ENCODE assay signal across 9 mouse cellular contexts in genomic region chr8:71654600-71654999, GRCm38 (mm10). TPM values are rescaled to one million over a fixed set of nuclear protein-coding genes. Genes with fewer than 3 reads are reported as not detected.
DNase-seq lines count a peak whose midpoint lies in the region; ATAC-seq lines count a peak whose summit lies in the region.
"Had no signal": no experiment of that assay in that cellular context is flagged by ENCODE, and none has a peak within 500 bp of the region (broad histone marks: within the 10 kb centered on the region; RNA-seq: fewer than 3 reads in every experiment).

No protein-coding gene starts in this region.

- H3K27me3 ChIP-seq in hindbrain, embryonic 10.5 days (ENCODE audit: insufficient read depth, poor library complexity, severe bottlenecking), result peaks cover 88% of the 10 kb centered on the region
- peaks cover 99% of the 10 kb centered on the region for H3K27me3 ChIP-seq in liver, embryonic 12.5 days (replicated peaks)

- H3K36me3 ChIP-seq in hindbrain, embryonic 10.5 days, result peaks cover 4% of the 10 kb centered on the region; the same call in 1 of the 2 replicates
- H3K36me3 ChIP-seq in liver, embryonic 12.5 days, result no peaks in the 10 kb centered on the region

- H3K9me3 ChIP-seq in hindbrain, embryonic 10.5 days, result no peaks in the 10 kb centered on the region
- H3K9me3 ChIP-seq in liver, embryonic 12.5 days (replicated peaks), result no peaks in the 10 kb centered on the region

- DNase-seq in adrenal gland, postnatal 25 days, result peak; percentile 49
- no peak for DNase-seq in adrenal gland, postnatal 4 days (ENCODE audit: low spot score in 2 of 2)
- peak; percentile 82 for DNase-seq in R1 (ENCODE audit: low read depth, low spot score)
- no peak for DNase-seq in hindbrain, embryonic 10.5 days (ENCODE audit: low spot score)
- DNase-seq in right cerebral cortex, adult 2 months (ENCODE audit: low spot score in 2 of 2), result no peak
- DNase-seq in urinary bladder, postnatal 4 days (ENCODE audit: low spot score in 2 of 2), result no peak

- ATAC-seq in liver, embryonic 12.5 days, result peak; percentile 63
- ATAC-seq in neutrophil, adult 5-6 weeks (ENCODE audit: extremely low read depth, insufficient number of reproducible peaks, low FRiP score, poor library complexity, severe bottlenecking), result 0 out of 2 replicates have a peak, but pooled peaks have one; percentile 2

- WGBS in hindbrain, embryonic 10.5 days, result 2% methylated on average over 24 of the region's 24 CpGs
- 4% methylated on average over 24 of the region's 24 CpGs for WGBS in liver, embryonic 12.5 days (ENCODE audit: insufficient replicate concordance)

- H3K27ac ChIP-seq in hindbrain, embryonic 10.5 days, result no peak overlapping the region
- H3K27ac ChIP-seq in liver, embryonic 12.5 days, result no peak overlapping the region

- peak overlapping the region; percentile 38 for H3K4me3 ChIP-seq in hindbrain, embryonic 10.5 days
- H3K4me3 ChIP-seq in liver, embryonic 12.5 days, result no peak overlapping the region
- H3K4me3 ChIP-seq: erythroblast, embryonic 14.5 days had no signal

- H3K9ac ChIP-seq in liver, embryonic 12.5 days, result no peak overlapping the region

- H3K4me2 ChIP-seq in liver, embryonic 12.5 days, result peak overlapping the region; percentile 49

- H3K4me1 ChIP-seq in hindbrain, embryonic 10.5 days (replicated peaks), result peaks cover 13% of the 10 kb centered on the region
- peaks cover 23% of the 10 kb centered on the region for H3K4me1 ChIP-seq in liver, embryonic 12.5 days

RNA-seq across cellular contexts. Expression of gene Unc13a, which starts 17.0 kb away (rescaled TPM):
- 8.3 and 8.4 TPM in 2 replicates for total RNA-seq in adrenal gland, postnatal 25 days (2021)
- total RNA-seq in adrenal gland, postnatal 4 days (2021), result 10 to 100 TPM; 11.7 to 12.9 TPM
- 4.4 and 8.4 TPM in 2 replicates for polyA plus RNA-seq in hindbrain, embryonic 10.5 days (2016; fragmentation: Nextera tagmentation; extraction: Ambion mirVana)
- 0.22 and 0.31 TPM in 2 replicates for polyA plus RNA-seq in liver, embryonic 12.5 days (2016; fragmentation: Nextera tagmentation; extraction: Ambion mirVana)
- total RNA-seq in neutrophil, adult 5-6 weeks (2017), result 0.12 TPM in 2 replicates

RNA-seq across cellular contexts. Expression of gene Jak3, which starts 21.5 kb away (rescaled TPM):
- total RNA-seq in adrenal gland, postnatal 25 days (2021), result 11.7 and 14.3 TPM in 2 replicates
- 10 to 100 TPM; 17.7 to 19.3 TPM for total RNA-seq in adrenal gland, postnatal 4 days (2021)
- polyA plus RNA-seq in hindbrain, embryonic 10.5 days (2016; fragmentation: Nextera tagmentation; extraction: Ambion mirVana), result 3.2 and 3.6 TPM in 2 replicates
- polyA plus RNA-seq in liver, embryonic 12.5 days (2016; fragmentation: Nextera tagmentation; extraction: Ambion mirVana), result 9.2 and 10.4 TPM in 2 replicates
- 19.0 and 25.7 TPM in 2 replicates for total RNA-seq in neutrophil, adult 5-6 weeks (2017)

RNA-seq across cellular contexts. Expression of gene Insl3, which starts 34.4 kb away (rescaled TPM):
- 6.1 and 7.8 TPM in 2 replicates for total RNA-seq in adrenal gland, postnatal 25 days (2021)
- 1 to 10 TPM; 6.8 to 8.5 TPM for total RNA-seq in adrenal gland, postnatal 4 days (2021)
- polyA plus RNA-seq in hindbrain, embryonic 10.5 days (2016; fragmentation: Nextera tagmentation; extraction: Ambion mirVana), result 0.37 and 0.58 TPM in 2 replicates
- 1.5 and 2.1 TPM in 2 replicates for polyA plus RNA-seq in liver, embryonic 12.5 days (2016; fragmentation: Nextera tagmentation; extraction: Ambion mirVana)
- 4.5 and 10.0 TPM in 2 replicates for total RNA-seq in neutrophil, adult 5-6 weeks (2017)

RNA-seq across cellular contexts. Expression of gene Colgalt1, which starts 43.8 kb away (rescaled TPM):
- total RNA-seq in adrenal gland, postnatal 25 days (2021), result 64.6 and 66.2 TPM in 2 replicates
- 10 to 100 TPM; 74.6 to 78.2 TPM for total RNA-seq in adrenal gland, postnatal 4 days (2021)
- polyA plus RNA-seq in hindbrain, embryonic 10.5 days (2016; fragmentation: Nextera tagmentation; extraction: Ambion mirVana), result 55.3 and 58.5 TPM in 2 replicates
- polyA plus RNA-seq in liver, embryonic 12.5 days (2016; fragmentation: Nextera tagmentation; extraction: Ambion mirVana), result 29.0 and 30.1 TPM in 2 replicates
- total RNA-seq in neutrophil, adult 5-6 weeks (2017), result 92.2 and 92.5 TPM in 2 replicates

RNA-seq across cellular contexts. Expression of gene B3gnt3, which starts 47.0 kb away (rescaled TPM):
- total RNA-seq in adrenal gland, postnatal 25 days (2021), result 3.7 and 4.8 TPM in 2 replicates
- total RNA-seq in adrenal gland, postnatal 4 days (2021), result 1 to 10 TPM; 4.4 to 5.0 TPM
- 0.64 and 1.0 TPM in 2 replicates for polyA plus RNA-seq in hindbrain, embryonic 10.5 days (2016; fragmentation: Nextera tagmentation; extraction: Ambion mirVana)
- 3.6 and 4.2 TPM in 2 replicates for polyA plus RNA-seq in liver, embryonic 12.5 days (2016; fragmentation: Nextera tagmentation; extraction: Ambion mirVana)
- 0.58 and 0.86 TPM in 2 replicates for total RNA-seq in neutrophil, adult 5-6 weeks (2017)

Comparison
In these comparisons a context has a peak if more than half of its experiments do, and no peak if none do; other contexts are left out.
1. DNase-seq: peak in adrenal gland, postnatal 25 days (single experiment) and R1 (single experiment); none in adrenal gland, postnatal 4 days (0 of 2), hindbrain, embryonic 10.5 days (single experiment), right cerebral cortex, adult 2 months (0 of 2) and urinary bladder, postnatal 4 days (0 of 2).